Mouse (Mus musculus) inflammation-experienced regulatory T-cells (primary cell): ENCODE measurements around the gene Gm2007. TPM values are rescaled to one million over a fixed set of nuclear protein-coding genes. Genes with fewer than 3 reads are reported as not detected.

ENCODE experiments used
- polyA plus RNA-seq, 2 experiments: library from polyadenylated mRNA; unstranded; fragments of 100-300 nt; shearing (Covaris generic); gene quantifications; one replicate each; pipeline ENCODE4 v1.2.1; 2017

Gene Gm2007
- 10 to 100 TPM in 1 of 2 experiments, 1 to 10 TPM in 1; 2.1 to 10.9 TPM for polyA plus RNA-seq

GRCm38 (mm10) chr2:175741237-175741636 is at the start of gene Gm2007:
Gene Gm2007, plus strand, starts transcription at chr2:175741537.

GRCm38 (mm10) chr2:175703546-175703945 is 37.8 kb upstream of the Gm2007 start, which contains the start of gene Zfp969:
Gene Zfp969, minus strand, starts transcription at chr2:175703646.

GRCm38 (mm10) chr2:175800993-175801392 is 59.7 kb downstream of the Gm2007 start, which contains the start of gene Gm14288:
Gene Gm14288, minus strand, starts transcription at chr2:175801093.

Other genes with a start within 250 kb of the Gm2007 start
- gene Gm11007, start 97.6 kb upstream of the Gm2007 start, polyA plus RNA-seq = 10 to 100 TPM in 1 of 2 experiments, 1 to 10 TPM in 1; 2.1 to 10.9 TPM
- not detected for gene Zfp969, start 37.9 kb upstream of the Gm2007 start, polyA plus RNA-seq
- not detected for gene Gm14288, start 59.6 kb downstream of the Gm2007 start, polyA plus RNA-seq
- 1 to 10 TPM; 4.9 to 7.1 TPM for gene Gm6710, start 127.7 kb downstream of the Gm2007 start, polyA plus RNA-seq
- gene Zfp966, start 189.6 kb downstream of the Gm2007 start, polyA plus RNA-seq = 1 to 10 TPM; 1.7 to 4.9 TPM
- 1 to 10 TPM; 3.7 to 9.4 TPM for gene Gm2026, start 223.8 kb downstream of the Gm2007 start, polyA plus RNA-seq